Mouse (Mus musculus): ENCODE measurements around the gene Psmd11. TPM values are rescaled to one million over a fixed set of nuclear protein-coding genes. Genes with fewer than 3 reads are reported as not detected.

Psmd11 gene
- polyA plus RNA-seq, 1 experiment from 2014 or later = 306 TPM

GRCm38 (mm10) chr11:80499550-80499952 is 71.1 kb downstream of the Psmd11 start:
- H3K4me2 ChIP-seq = no peak overlapping the region
- H3K4me1 ChIP-seq = peaks cover 14% of the 10 kb centered on the region
- no peak overlapping the region for H3K9ac ChIP-seq
- H3K27me3 ChIP-seq = no peaks in the 10 kb centered on the region
- WGBS = 58% methylated on average over 4 of the region's 4 CpGs
- no peak for ATAC-seq (replicated peaks; ENCODE audit: low FRiP score)
- H3K4me3 ChIP-seq (replicated peaks) = no peak overlapping the region
- H3K27ac ChIP-seq = no peak overlapping the region
- no peaks in the 10 kb centered on the region for H3K9me3 ChIP-seq (replicated peaks)
- no peaks in the 10 kb centered on the region for H3K36me3 ChIP-seq

- ATAC-seq (replicated peaks; ENCODE audit: low FRiP score) = no peak
- no peak overlapping the region for H3K27ac ChIP-seq
- H3K9me3 ChIP-seq (replicated peaks) = no peaks in the 10 kb centered on the region
- H3K27me3 ChIP-seq = no peaks in the 10 kb centered on the region
- 88% methylated on average over 6 of the region's 6 CpGs for WGBS
- no peak overlapping the region for H3K4me2 ChIP-seq
- peaks cover 14% of the 10 kb centered on the region for H3K4me1 ChIP-seq
- no peak overlapping the region for H3K4me3 ChIP-seq (replicated peaks)
- no peaks in the 10 kb centered on the region for H3K36me3 ChIP-seq
- H3K9ac ChIP-seq = no peak overlapping the region
Observed at GRCm38 (mm10) chr11:80503281-80503680, 74.9 kb downstream of the Psmd11 start.

- no peaks in the 10 kb centered on the region for H3K36me3 ChIP-seq
- no peaks in the 10 kb centered on the region for H3K9me3 ChIP-seq (replicated peaks)
- 39% methylated on average over 13 of the region's 13 CpGs for WGBS
- 0 out of 2 replicates have a peak, but pooled peaks have one; percentile 36 for ATAC-seq (replicated peaks; ENCODE audit: low FRiP score)
- no peak overlapping the region for H3K4me2 ChIP-seq
- no peaks in the 10 kb centered on the region for H3K27me3 ChIP-seq
- no peak overlapping the region for H3K4me3 ChIP-seq (replicated peaks)
- peaks cover 14% of the 10 kb centered on the region for H3K4me1 ChIP-seq
- no peak overlapping the region for H3K9ac ChIP-seq
- H3K27ac ChIP-seq = no peak overlapping the region
Observed at GRCm38 (mm10) chr11:80503726-80504452, 75.5 kb downstream of the Psmd11 start.

- H3K4me2 ChIP-seq = no peak overlapping the region
- H3K4me3 ChIP-seq (replicated peaks) = no peak overlapping the region
- H3K27me3 ChIP-seq = no peaks in the 10 kb centered on the region
- H3K9ac ChIP-seq = no peak overlapping the region
- WGBS = 52% methylated on average over 6 of the region's 6 CpGs
- no peaks in the 10 kb centered on the region for H3K36me3 ChIP-seq
- no peak for ATAC-seq (replicated peaks; ENCODE audit: low FRiP score)
- no peaks in the 10 kb centered on the region for H3K9me3 ChIP-seq (replicated peaks)
- H3K27ac ChIP-seq = no peak overlapping the region
- peaks cover 9% of the 10 kb centered on the region for H3K4me1 ChIP-seq
Observed at GRCm38 (mm10) chr11:80504519-80505385, 76.3 kb downstream of the Psmd11 start.

GRCm38 (mm10) chr11:80505581-80505980 is 77.2 kb downstream of the Psmd11 start:
- Histone ChIP-seq H3K4me2 (no peak overlapping the region), H3K9ac (no peak overlapping the region), H3K9me3 (replicated peaks) (no peaks in the 10 kb centered on the region), H3K36me3 (no peaks in the 10 kb centered on the region), H3K4me1 (peaks cover 9% of the 10 kb centered on the region), H3K27ac (no peak overlapping the region), H3K27me3 (no peaks in the 10 kb centered on the region), H3K4me3 (replicated peaks) (no peak overlapping the region)
- 79% methylated on average over 3 of the region's 3 CpGs for WGBS
- no peak for ATAC-seq (replicated peaks; ENCODE audit: low FRiP score)

GRCm38 (mm10) chr11:80506483-80506882 is 78.1 kb downstream of the Psmd11 start:
- Histone ChIP-seq H3K36me3 (no peaks in the 10 kb centered on the region), H3K27me3 (no peaks in the 10 kb centered on the region), H3K4me2 (no peak overlapping the region), H3K27ac (no peak overlapping the region), H3K4me1 (peaks cover 9% of the 10 kb centered on the region), H3K9me3 (replicated peaks) (no peaks in the 10 kb centered on the region), H3K4me3 (replicated peaks) (no peak overlapping the region), H3K9ac (no peak overlapping the region)
- no peak for ATAC-seq (replicated peaks; ENCODE audit: low FRiP score)

- 90% methylated on average over 6 of the region's 6 CpGs for WGBS
- Histone ChIP-seq H3K36me3 (no peaks in the 10 kb centered on the region), H3K9ac (no peak overlapping the region), H3K4me3 (replicated peaks) (no peak overlapping the region), H3K27me3 (no peaks in the 10 kb centered on the region), H3K9me3 (replicated peaks) (no peaks in the 10 kb centered on the region), H3K27ac (no peak overlapping the region), H3K4me2 (no peak overlapping the region), H3K4me1 (peaks cover 9% of the 10 kb centered on the region)
- ATAC-seq (replicated peaks; ENCODE audit: low FRiP score) = no peak
Observed at GRCm38 (mm10) chr11:80507791-80508190, 79.4 kb downstream of the Psmd11 start.

- Histone ChIP-seq H3K4me3 (replicated peaks) (no peak overlapping the region), H3K27me3 (no peaks in the 10 kb centered on the region), H3K27ac (no peak overlapping the region), H3K4me1 (peaks cover 9% of the 10 kb centered on the region), H3K4me2 (no peak overlapping the region), H3K9me3 (replicated peaks) (no peaks in the 10 kb centered on the region), H3K36me3 (no peaks in the 10 kb centered on the region), H3K9ac (no peak overlapping the region)
- no peak for ATAC-seq (replicated peaks; ENCODE audit: low FRiP score)
- 49% methylated on average over 19 of the region's 19 CpGs for WGBS
Observed at GRCm38 (mm10) chr11:80508361-80509175, 80.2 kb downstream of the Psmd11 start.

GRCm38 (mm10) chr11:80509176-80509506 is 80.7 kb downstream of the Psmd11 start:
- no peaks in the 10 kb centered on the region for H3K36me3 ChIP-seq
- H3K9ac ChIP-seq = no peak overlapping the region
- H3K27me3 ChIP-seq = no peaks in the 10 kb centered on the region
- no peak overlapping the region for H3K4me2 ChIP-seq
- no peak overlapping the region for H3K27ac ChIP-seq
- no peak overlapping the region for H3K4me3 ChIP-seq (replicated peaks)
- H3K4me1 ChIP-seq = peaks cover 7% of the 10 kb centered on the region
- no peaks in the 10 kb centered on the region for H3K9me3 ChIP-seq (replicated peaks)
- ATAC-seq (replicated peaks; ENCODE audit: low FRiP score) = no peak
- WGBS = 76% methylated on average over 5 of the region's 5 CpGs

GRCm38 (mm10) chr11:80510124-80510523 is 81.7 kb downstream of the Psmd11 start:
- WGBS = 85% methylated on average over 10 of the region's 10 CpGs
- Histone ChIP-seq H3K36me3 (no peaks in the 10 kb centered on the region), H3K9ac (no peak overlapping the region), H3K4me3 (replicated peaks) (no peak overlapping the region), H3K4me2 (no peak overlapping the region), H3K9me3 (replicated peaks) (no peaks in the 10 kb centered on the region), H3K27me3 (no peaks in the 10 kb centered on the region), H3K27ac (no peak overlapping the region), H3K4me1 (peaks cover 3% of the 10 kb centered on the region)
- ATAC-seq (replicated peaks; ENCODE audit: low FRiP score) = no peak

- no peaks in the 10 kb centered on the region for H3K36me3 ChIP-seq
- H3K4me3 ChIP-seq (replicated peaks) = no peak overlapping the region
- peaks cover 3% of the 10 kb centered on the region for H3K4me1 ChIP-seq
- WGBS = 74% methylated on average over 19 of the region's 19 CpGs
- H3K27ac ChIP-seq = no peak overlapping the region
- no peak overlapping the region for H3K9ac ChIP-seq
- ATAC-seq (replicated peaks; ENCODE audit: low FRiP score) = no peak
- H3K4me2 ChIP-seq = no peak overlapping the region
- H3K9me3 ChIP-seq (replicated peaks) = no peaks in the 10 kb centered on the region
- no peaks in the 10 kb centered on the region for H3K27me3 ChIP-seq
Observed at GRCm38 (mm10) chr11:80512313-80513056, 84.1 kb downstream of the Psmd11 start.

Data from kidney, embryonic 15.5 days (tissue).